Mouse (Mus musculus) embryonic facial prominence, embryonic 10.5 days (tissue): ENCODE data around the gene Arfgap1. TPM values are rescaled to one million over a fixed set of nuclear protein-coding genes. Genes with fewer than 3 reads are reported as not detected.
A peak's percentile ranks its signal among the peaks of the same experiment; 100 is the strongest.

ENCODE experiments used
- DNase-seq: peaks from one replicate; pipeline ENCODE4 v3.0.0-alpha.2; 2017; ENCODE audit warnings: low spot score
- H3K27ac ChIP-seq: fragments of 300-500 bp; sonication (generic); replicated peaks from 2 replicates; pipeline ENCODE4 v1.5.1; 2016; ENCODE audit warnings: mild to moderate bottlenecking
- H3K27me3 ChIP-seq: fragments of 300-500 bp; sonication (generic); replicated peaks from 2 replicates; pipeline ENCODE4 v1.6.1; 2016; ENCODE audit warnings: low read depth, mild to moderate bottlenecking; ENCODE audit not compliant: poor library complexity, severe bottlenecking
- H3K36me3 ChIP-seq: fragments of 300-500 bp; sonication (generic); replicated peaks from 2 replicates; pipeline ENCODE4 v1.6.1; 2016; ENCODE audit warnings: mild to moderate bottlenecking, moderate library complexity
- H3K4me1 ChIP-seq: fragments of 300-500 bp; sonication (generic); 2 replicates; pipeline ENCODE4 v1.6.1; 2016
- H3K4me3 ChIP-seq: fragments of 300-500 bp; sonication (generic); 2 replicates; pipeline ENCODE4 v1.5.1; 2016; ENCODE audit warnings: mild to moderate bottlenecking, moderate library complexity
- H3K9me3 ChIP-seq: fragments of 300-500 bp; sonication (generic); 2 replicates; pipeline ENCODE4 v1.6.1; 2016; ENCODE audit warnings: mild to moderate bottlenecking
- WGBS: fragments of 180-500 bp; shearing (Covaris S2); methylation state at CpG from one replicate; pipeline ENCODE4 v1.1.7; 2016; 5-methylcytosine and 5-hydroxymethylcytosine counted together
- polyA plus RNA-seq: library from polyadenylated mRNA; unstranded; fragments of >200 nt; fragmentation: Nextera tagmentation; extraction: Ambion mirVana; gene quantifications from 2 replicates; pipeline ENCODE4 v1.2.1, GENCODE M21; 2016

Gene Arfgap1
- 87.3 and 87.7 TPM in 2 replicates for polyA plus RNA-seq

- Histone ChIP-seq H3K36me3 (peaks cover 33% of the 10 kb centered on the region), H3K27ac (peak within 1 kb of the TSS; percentile 88), H3K4me1 (peaks cover 29% of the 10 kb centered on the region), H3K9me3 (no peaks in the 10 kb centered on the region), H3K4me3 (peak within 1 kb of the TSS; percentile 96), H3K27me3 (no peaks in the 10 kb centered on the region)
- under 1% methylated on average over 57 of the region's 57 CpGs for WGBS
- DNase-seq, result peak; percentile 91
Measured at GRCm38 (mm10) chr2:180967010-180967763, at the start of gene Arfgap1. TSS of gene Arfgap1 (plus strand) at chr2:180967225.

- H3K4me3 ChIP-seq, result peak overlapping the region; percentile 95
- peaks cover 3% of the 10 kb centered on the region; the same call in 1 of the 2 replicates for H3K27me3 ChIP-seq
- peaks cover 18% of the 10 kb centered on the region for H3K4me1 ChIP-seq
- no peaks in the 10 kb centered on the region for H3K9me3 ChIP-seq
- WGBS, result 1% methylated on average over 61 of the region's 61 CpGs
- peaks cover 38% of the 10 kb centered on the region for H3K36me3 ChIP-seq
- H3K27ac ChIP-seq, result peak overlapping the region; percentile 96
- no peak for DNase-seq
Measured at GRCm38 (mm10) chr2:180919913-180920809, 46.9 kb upstream of the Arfgap1 start.

- peak within 1 kb of the TSS; percentile 95 for H3K4me3 ChIP-seq
- H3K27me3 ChIP-seq, result peaks cover 3% of the 10 kb centered on the region; the same call in 1 of the 2 replicates
- H3K27ac ChIP-seq, result peak within 1 kb of the TSS; percentile 96
- peak; percentile 99 for DNase-seq
- H3K9me3 ChIP-seq, result no peaks in the 10 kb centered on the region
- peaks cover 30% of the 10 kb centered on the region for H3K36me3 ChIP-seq
- under 1% methylated on average over 56 of the region's 56 CpGs for WGBS
- peaks cover 18% of the 10 kb centered on the region for H3K4me1 ChIP-seq
Measured at GRCm38 (mm10) chr2:180920810-180921400, 46.1 kb upstream of the Arfgap1 start, which contains the start of gene Ythdf1. TSS of gene Ythdf1 (minus strand) at chr2:180920949.

GRCm38 (mm10) chr2:180922739-180923138 lies 44.3 kb upstream of the Arfgap1 start:
- no peak for DNase-seq
- WGBS, result 92% methylated on average over 6 of the region's 6 CpGs
- Histone ChIP-seq H3K27me3 (peaks cover 3% of the 10 kb centered on the region; the same call in 1 of the 2 replicates), H3K36me3 (peaks cover 12% of the 10 kb centered on the region), H3K27ac (no peak overlapping the region), H3K4me3 (no peak overlapping the region), H3K9me3 (no peaks in the 10 kb centered on the region), H3K4me1 (peaks cover 15% of the 10 kb centered on the region)

- no peaks in the 10 kb centered on the region for H3K36me3 ChIP-seq
- H3K27me3 ChIP-seq, result peaks cover 3% of the 10 kb centered on the region; the same call in 1 of the 2 replicates
- no peak overlapping the region for H3K4me3 ChIP-seq
- H3K4me1 ChIP-seq, result peaks cover 13% of the 10 kb centered on the region
- H3K27ac ChIP-seq, result no peak overlapping the region
- DNase-seq, result peak; percentile 75
- H3K9me3 ChIP-seq, result no peaks in the 10 kb centered on the region
- 7% methylated on average over 4 of the region's 4 CpGs for WGBS
Measured at GRCm38 (mm10) chr2:180925176-180925575, 41.8 kb upstream of the Arfgap1 start.

GRCm38 (mm10) chr2:180928723-180929122 lies 38.3 kb upstream of the Arfgap1 start, which contains the start of gene Birc7:
TSS of gene Birc7 (plus strand) at chr2:180929023.
- peaks cover 7% of the 10 kb centered on the region; the same call in 1 of the 2 replicates for H3K4me1 ChIP-seq
- no peak for DNase-seq
- WGBS, result 59% methylated on average over 4 of the region's 4 CpGs
- no peak within 1 kb of the TSS for H3K27ac ChIP-seq
- no peaks in the 10 kb centered on the region for H3K36me3 ChIP-seq
- H3K27me3 ChIP-seq, result peaks cover 3% of the 10 kb centered on the region; the same call in 1 of the 2 replicates
- H3K9me3 ChIP-seq, result no peaks in the 10 kb centered on the region
- no peak within 1 kb of the TSS for H3K4me3 ChIP-seq

- Histone ChIP-seq H3K36me3 (no peaks in the 10 kb centered on the region), H3K27ac (no peak overlapping the region), H3K4me1 (peaks cover 7% of the 10 kb centered on the region; the same call in 1 of the 2 replicates), H3K9me3 (no peaks in the 10 kb centered on the region), H3K4me3 (no peak overlapping the region), H3K27me3 (no peaks in the 10 kb centered on the region)
- no peak for DNase-seq
- 79% methylated on average over 1 of the region's 1 CpGs for WGBS
Measured at GRCm38 (mm10) chr2:180932418-180932817, 34.6 kb upstream of the Arfgap1 start.

- DNase-seq, result no peak
- no peaks in the 10 kb centered on the region for H3K9me3 ChIP-seq
- no peaks in the 10 kb centered on the region for H3K4me1 ChIP-seq
- no peak overlapping the region for H3K4me3 ChIP-seq
- peaks cover 11% of the 10 kb centered on the region for H3K36me3 ChIP-seq
- no peaks in the 10 kb centered on the region for H3K27me3 ChIP-seq
- no peak overlapping the region for H3K27ac ChIP-seq
Measured at GRCm38 (mm10) chr2:180940187-180940586, 26.8 kb upstream of the Arfgap1 start.

- H3K36me3 ChIP-seq, result peaks cover 11% of the 10 kb centered on the region
- H3K27ac ChIP-seq, result no peak overlapping the region
- H3K4me3 ChIP-seq, result no peak overlapping the region
- no peaks in the 10 kb centered on the region for H3K9me3 ChIP-seq
- H3K27me3 ChIP-seq, result no peaks in the 10 kb centered on the region
- no peaks in the 10 kb centered on the region for H3K4me1 ChIP-seq
- DNase-seq, result no peak
Measured at GRCm38 (mm10) chr2:180941869-180942268, 25.2 kb upstream of the Arfgap1 start.

- 24% methylated on average over 1 of the region's 1 CpGs for WGBS
- Histone ChIP-seq H3K9me3 (no peaks in the 10 kb centered on the region), H3K27me3 (peaks cover 34% of the 10 kb centered on the region), H3K4me1 (peaks cover 42% of the 10 kb centered on the region), H3K36me3 (no peaks in the 10 kb centered on the region), H3K4me3 (no peak overlapping the region), H3K27ac (no peak overlapping the region)
- DNase-seq, result no peak
Measured at GRCm38 (mm10) chr2:180949947-180950346, 17.1 kb upstream of the Arfgap1 start.

GRCm38 (mm10) chr2:180952731-180953171 lies 14.3 kb upstream of the Arfgap1 start:
- peak; percentile 61 for DNase-seq
- Histone ChIP-seq H3K4me1 (peaks cover 46% of the 10 kb centered on the region), H3K36me3 (no peaks in the 10 kb centered on the region), H3K9me3 (no peaks in the 10 kb centered on the region), H3K27me3 (peaks cover 55% of the 10 kb centered on the region), H3K27ac (peak overlapping the region; percentile 80), H3K4me3 (peak overlapping the region; percentile 66)
- WGBS, result 5% methylated on average over 9 of the region's 9 CpGs

GRCm38 (mm10) chr2:180953638-180954037 lies 13.4 kb upstream of the Arfgap1 start:
- Histone ChIP-seq H3K27ac (peak overlapping the region; percentile 80), H3K27me3 (peaks cover 55% of the 10 kb centered on the region), H3K4me1 (peaks cover 46% of the 10 kb centered on the region), H3K4me3 (peak overlapping the region; percentile 66), H3K36me3 (no peaks in the 10 kb centered on the region), H3K9me3 (no peaks in the 10 kb centered on the region)
- no peak for DNase-seq
- 15% methylated on average over 2 of the region's 2 CpGs for WGBS
